Mouse (Mus musculus) forebrain, embryonic 13.5 days (tissue): Measurements from ENCODE around the gene Olfr1028. TPM values are rescaled to one million over a fixed set of nuclear protein-coding genes. Genes with fewer than 3 reads are reported as not detected.
A peak's percentile ranks its signal among the peaks of the same experiment; 100 is the strongest.

Experiments used
- ATAC-seq: fragments of 200-750 bp; cut with Nextera tagmentation; 2 replicates; pipeline ENCODE4 v1.8.0; 2017
- H3K27ac ChIP-seq: fragments of 300-500 bp; sonication (generic); 2 replicates; pipeline ENCODE4 v1.5.1; 2015; ENCODE audit warnings: inconsistent platforms, mild to moderate bottlenecking, moderate library complexity
- H3K27me3 ChIP-seq: fragments of 300-500 bp; sonication (generic); 2 replicates; pipeline ENCODE4 v1.6.1; 2015; ENCODE audit warnings: mild to moderate bottlenecking, inconsistent platforms
- H3K36me3 ChIP-seq: fragments of 300-500 bp; sonication (generic); 2 replicates; pipeline ENCODE4 v1.6.1; 2015; ENCODE audit warnings: mild to moderate bottlenecking, inconsistent platforms; ENCODE audit not compliant: poor library complexity, severe bottlenecking
- H3K4me1 ChIP-seq: fragments of 300-500 bp; sonication (generic); 2 replicates; pipeline ENCODE4 v1.6.1; 2015; ENCODE audit warnings: inconsistent platforms
- H3K4me2 ChIP-seq: fragments of 300-500 bp; sonication (generic); 2 replicates; pipeline ENCODE4 v1.6.1; 2015; ENCODE audit warnings: inconsistent platforms, mild to moderate bottlenecking, moderate library complexity
- H3K4me3 ChIP-seq: fragments of 300-500 bp; sonication (generic); 2 replicates; pipeline ENCODE4 v1.5.1; 2015; ENCODE audit warnings: mild to moderate bottlenecking, inconsistent platforms
- H3K9ac ChIP-seq: fragments of 300-500 bp; sonication (generic); 2 replicates; pipeline ENCODE4 v1.6.1; 2015; ENCODE audit warnings: mild to moderate bottlenecking, inconsistent platforms
- H3K9me3 ChIP-seq: fragments of 300-500 bp; sonication (generic); replicated peaks from 2 replicates; pipeline ENCODE4 v1.6.1; 2016; ENCODE audit warnings: inconsistent platforms
- WGBS: fragments of 180-500 bp; shearing (Covaris S2); methylation state at CpG from one replicate; pipeline ENCODE4 v1.1.7; 2015; 5-methylcytosine and 5-hydroxymethylcytosine counted together
- polyA plus RNA-seq: library from polyadenylated mRNA; unstranded; fragments of >200 nt; fragmentation: Nextera tagmentation; extraction: Ambion mirVana; gene quantifications from 2 replicates; pipeline ENCODE4 v1.2.1, GENCODE M21; 2015

Gene Olfr1028
- polyA plus RNA-seq, result not detected in 2 replicates

GRCm38 (mm10) chr2:85950137-85950536 lies at the start of gene Olfr1028:
TSS of gene Olfr1028 (plus strand) at chr2:85950437.
- H3K9me3 ChIP-seq, result no peaks in the 10 kb centered on the region
- H3K4me2 ChIP-seq, result no peak within 1 kb of the TSS
- 78% methylated on average over 1 of the region's 1 CpGs for WGBS
- ATAC-seq, result no peak
- no peaks in the 10 kb centered on the region for H3K27me3 ChIP-seq
- no peaks in the 10 kb centered on the region for H3K4me1 ChIP-seq
- no peak within 1 kb of the TSS for H3K4me3 ChIP-seq
- H3K27ac ChIP-seq, result no peak within 1 kb of the TSS
- no peak within 1 kb of the TSS for H3K9ac ChIP-seq
- H3K36me3 ChIP-seq, result no peaks in the 10 kb centered on the region

GRCm38 (mm10) chr2:85904952-85905351 lies 45.3 kb upstream of the Olfr1028 start, which contains the start of gene Olfr1024:
TSS of gene Olfr1024 (minus strand) at chr2:85905052.
- 85% methylated on average over 3 of the region's 3 CpGs for WGBS
- no peak within 1 kb of the TSS for H3K4me2 ChIP-seq

GRCm38 (mm10) chr2:85913197-85913596 lies 37.0 kb upstream of the Olfr1028 start:
- Histone ChIP-seq H3K9me3 (no peaks in the 10 kb centered on the region), H3K9ac (no peak overlapping the region), H3K4me3 (no peak overlapping the region), H3K4me2 (no peak overlapping the region), H3K27me3 (no peaks in the 10 kb centered on the region), H3K36me3 (no peaks in the 10 kb centered on the region), H3K4me1 (no peaks in the 10 kb centered on the region), H3K27ac (no peak overlapping the region)
- ATAC-seq, result peak; percentile 58; the same call in 1 of the 2 replicates

More at GRCm38 (mm10) chr2:85904952-85905351, 45.3 kb upstream of the Olfr1028 start, which contains the start of gene Olfr1024:
- Histone ChIP-seq H3K27ac (no peak within 1 kb of the TSS), H3K36me3 (no peaks in the 10 kb centered on the region), H3K9me3 (no peaks in the 10 kb centered on the region), H3K27me3 (no peaks in the 10 kb centered on the region), H3K4me3 (no peak within 1 kb of the TSS), H3K9ac (no peak within 1 kb of the TSS), H3K4me1 (no peaks in the 10 kb centered on the region)
- ATAC-seq, result no peak

- no peak for ATAC-seq
- Histone ChIP-seq H3K36me3 (no peaks in the 10 kb centered on the region), H3K9ac (no peak within 1 kb of the TSS), H3K4me3 (no peak within 1 kb of the TSS), H3K27me3 (no peaks in the 10 kb centered on the region), H3K27ac (no peak within 1 kb of the TSS), H3K4me2 (no peak within 1 kb of the TSS), H3K4me1 (no peaks in the 10 kb centered on the region), H3K9me3 (no peaks in the 10 kb centered on the region)
- WGBS, result 67% methylated on average over 1 of the region's 1 CpGs
Observed at GRCm38 (mm10) chr2:85914893-85915292, 35.3 kb upstream of the Olfr1028 start, which contains the start of gene Olfr1025-ps1. TSS of gene Olfr1025-ps1 (plus strand) at chr2:85915193.

- no peak within 1 kb of the TSS for H3K9ac ChIP-seq
- no peak within 1 kb of the TSS for H3K4me3 ChIP-seq
- no peaks in the 10 kb centered on the region for H3K9me3 ChIP-seq
- no peaks in the 10 kb centered on the region for H3K4me1 ChIP-seq
- no peak within 1 kb of the TSS for H3K27ac ChIP-seq
- H3K36me3 ChIP-seq, result no peaks in the 10 kb centered on the region
- H3K27me3 ChIP-seq, result no peaks in the 10 kb centered on the region
- H3K4me2 ChIP-seq, result no peak within 1 kb of the TSS
- WGBS, result 92% methylated on average over 3 of the region's 3 CpGs
- ATAC-seq, result no peak
Observed at GRCm38 (mm10) chr2:85921258-85921657, 29.0 kb upstream of the Olfr1028 start, which contains the start of gene Olfr1026. TSS of gene Olfr1026 (plus strand) at chr2:85921558.

GRCm38 (mm10) chr2:85973595-85973994 lies 23.4 kb downstream of the Olfr1028 start, which contains the start of gene Olfr1029:
TSS of gene Olfr1029 (plus strand) at chr2:85973895.
- no peaks in the 10 kb centered on the region for H3K4me1 ChIP-seq
- ATAC-seq, result no peak
- no peak within 1 kb of the TSS for H3K27ac ChIP-seq
- 87% methylated on average over 2 of the region's 2 CpGs for WGBS
- no peaks in the 10 kb centered on the region for H3K9me3 ChIP-seq
- no peaks in the 10 kb centered on the region for H3K27me3 ChIP-seq
- H3K4me3 ChIP-seq, result no peak within 1 kb of the TSS
- no peaks in the 10 kb centered on the region for H3K36me3 ChIP-seq
- no peak within 1 kb of the TSS for H3K9ac ChIP-seq
- no peak within 1 kb of the TSS for H3K4me2 ChIP-seq

GRCm38 (mm10) chr2:85978976-85979375 lies 28.7 kb downstream of the Olfr1028 start, which contains the start of gene Olfr1030:
TSS of gene Olfr1030 (plus strand) at chr2:85979276.
- Histone ChIP-seq H3K4me2 (no peak within 1 kb of the TSS), H3K4me3 (no peak within 1 kb of the TSS), H3K36me3 (no peaks in the 10 kb centered on the region), H3K4me1 (no peaks in the 10 kb centered on the region), H3K9me3 (no peaks in the 10 kb centered on the region), H3K9ac (no peak within 1 kb of the TSS), H3K27me3 (no peaks in the 10 kb centered on the region), H3K27ac (no peak within 1 kb of the TSS)
- 83% methylated on average over 1 of the region's 1 CpGs for WGBS
- ATAC-seq, result no peak

- Histone ChIP-seq H3K9ac (no peak within 1 kb of the TSS), H3K4me1 (no peaks in the 10 kb centered on the region), H3K27ac (no peak within 1 kb of the TSS), H3K4me3 (no peak within 1 kb of the TSS), H3K9me3 (no peaks in the 10 kb centered on the region), H3K4me2 (no peak within 1 kb of the TSS), H3K27me3 (no peaks in the 10 kb centered on the region), H3K36me3 (no peaks in the 10 kb centered on the region)
- ATAC-seq, result no peak
- WGBS, result 59% methylated on average over 3 of the region's 3 CpGs
Observed at GRCm38 (mm10) chr2:85990004-85990403, 39.8 kb downstream of the Olfr1028 start, which contains the start of gene Olfr1031. TSS of gene Olfr1031 (plus strand) at chr2:85990304.

Other genes starting within 250 kb of the Olfr1028 start
- not detected in 2 replicates for gene Olfr1009, start 235.0 kb upstream of the Olfr1028 start, polyA plus RNA-seq
- gene Olfr1012, start 187.7 kb upstream of the Olfr1028 start, polyA plus RNA-seq, result not detected in 2 replicates
- not detected in 2 replicates for gene Olfr1013, start 183.3 kb upstream of the Olfr1028 start, polyA plus RNA-seq
- gene Olfr1014, start 177.7 kb upstream of the Olfr1028 start, polyA plus RNA-seq, result not detected in 2 replicates
- gene Olfr1015, start 168.4 kb upstream of the Olfr1028 start, polyA plus RNA-seq, result not detected in 2 replicates
- gene Olfr1016, start 147.9 kb upstream of the Olfr1028 start, polyA plus RNA-seq, result not detected in 2 replicates
- not detected in 2 replicates for gene Olfr1018, start 132.0 kb upstream of the Olfr1028 start, polyA plus RNA-seq
- gene Olfr1019, start 105.0 kb upstream of the Olfr1028 start, polyA plus RNA-seq, result not detected in 2 replicates
- not detected in 2 replicates for gene Olfr1020, start 103.4 kb upstream of the Olfr1028 start, polyA plus RNA-seq
- gene Olfr1022, start 81.8 kb upstream of the Olfr1028 start, polyA plus RNA-seq, result not detected in 2 replicates
- gene Olfr1023, start 64.8 kb upstream of the Olfr1028 start, polyA plus RNA-seq, result not detected in 2 replicates
- gene Olfr1024, start 45.4 kb upstream of the Olfr1028 start, polyA plus RNA-seq, result not detected in 2 replicates
- not detected in 2 replicates for gene Olfr1025-ps1, start 35.2 kb upstream of the Olfr1028 start, polyA plus RNA-seq
- gene Olfr1026, start 28.9 kb upstream of the Olfr1028 start, polyA plus RNA-seq, result not detected in 2 replicates
- gene Olfr1029, start 23.5 kb downstream of the Olfr1028 start, polyA plus RNA-seq, result not detected in 2 replicates
- gene Olfr1030, start 28.8 kb downstream of the Olfr1028 start, polyA plus RNA-seq, result not detected in 2 replicates
- not detected in 2 replicates for gene Olfr1031, start 39.9 kb downstream of the Olfr1028 start, polyA plus RNA-seq
- not detected in 2 replicates for gene Olfr1032, start 55.1 kb downstream of the Olfr1028 start, polyA plus RNA-seq
- not detected in 2 replicates for gene Olfr1033, start 70.2 kb downstream of the Olfr1028 start, polyA plus RNA-seq
- not detected in 2 replicates for gene Olfr1034, start 95.4 kb downstream of the Olfr1028 start, polyA plus RNA-seq
- gene Olfr1036, start 123.6 kb downstream of the Olfr1028 start, polyA plus RNA-seq, result not detected in 2 replicates
- not detected in 2 replicates for gene Olfr1037, start 136.9 kb downstream of the Olfr1028 start, polyA plus RNA-seq
- not detected in 2 replicates for gene Olfr1039, start 185.5 kb downstream of the Olfr1028 start, polyA plus RNA-seq
- gene Olfr1040, start 196.3 kb downstream of the Olfr1028 start, polyA plus RNA-seq, result not detected in 2 replicates
- not detected in 2 replicates for gene Olfr1042, start 211.4 kb downstream of the Olfr1028 start, polyA plus RNA-seq
- gene Olfr1043, start 217.1 kb downstream of the Olfr1028 start, polyA plus RNA-seq, result not detected in 2 replicates
- not detected in 2 replicates for gene Olfr1044, start 227.4 kb downstream of the Olfr1028 start, polyA plus RNA-seq
- not detected in 2 replicates for gene Olfr52, start 235.2 kb downstream of the Olfr1028 start, polyA plus RNA-seq